Mouse (Mus musculus) right cerebral cortex, postnatal 14 days (tissue): Measurements from ENCODE around the gene Gm21974.
"Not testable (repeated sequence)": the region's sequence is repeated elsewhere in the genome, so short reads cannot be mapped to it uniquely, and the experiment has no call there.

Source experiments
- DNase-seq: peaks from one replicate; pipeline ENCODE4 v3.0.0; 2022

Gm21974 gene

DNA sequence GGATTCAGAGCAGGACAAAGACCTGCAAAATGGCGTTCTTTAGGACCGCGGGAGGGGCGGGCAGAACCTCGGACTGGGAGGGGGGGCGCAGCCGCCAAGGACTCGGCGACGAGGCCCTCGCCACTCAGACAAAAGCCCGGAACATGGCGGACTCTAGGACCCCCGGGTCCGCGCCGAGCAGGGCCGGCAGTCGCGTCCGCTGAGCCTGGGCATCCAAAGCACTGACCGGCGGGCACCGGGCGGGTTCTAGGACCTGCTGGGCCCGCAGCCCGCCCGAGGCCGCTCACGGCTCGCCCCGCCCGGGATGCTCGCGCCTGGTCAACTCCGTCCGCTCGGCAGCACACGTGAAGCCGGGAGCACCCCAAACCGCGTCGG is 19.6 kb downstream of the Gm21974 start:
- DNase-seq = peak; percentile 91

DNA sequence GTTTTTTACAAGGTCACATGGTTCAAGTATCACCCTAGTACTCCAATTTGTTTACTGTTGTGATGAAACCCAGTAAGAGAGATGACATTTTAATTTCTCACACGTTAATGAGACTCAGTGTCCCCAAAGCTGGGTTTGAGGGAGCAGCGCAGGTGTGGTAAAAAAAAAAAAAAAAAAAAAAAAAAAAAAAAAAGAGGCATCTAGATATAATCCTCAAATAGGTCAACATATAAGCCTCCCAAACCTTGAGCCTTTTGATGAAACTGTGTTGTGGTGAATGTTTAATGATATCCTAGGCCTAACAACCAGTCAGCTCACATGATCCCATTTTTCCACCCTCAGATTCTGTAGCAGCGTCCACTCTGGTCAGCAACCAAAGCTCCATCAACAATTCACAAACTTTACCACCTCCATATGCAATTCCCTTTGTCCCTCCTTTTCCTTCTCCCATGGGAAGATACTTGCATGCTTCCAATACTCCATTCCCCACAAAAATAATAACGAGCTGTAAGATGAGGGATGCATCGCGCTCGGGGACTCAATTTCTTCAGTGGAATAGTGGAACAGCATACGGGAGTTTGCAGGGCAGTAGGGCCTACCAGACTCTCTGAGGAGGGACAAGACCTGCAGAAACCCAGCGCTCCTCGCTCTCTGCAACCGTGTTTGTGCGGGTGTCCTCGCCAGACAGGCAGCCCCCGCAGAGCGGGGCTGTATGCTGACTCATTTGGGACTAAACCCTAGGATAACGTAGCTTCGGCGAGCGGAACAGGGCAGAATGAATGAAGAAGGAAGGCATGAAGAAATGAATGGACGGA is 20.2 kb downstream of the Gm21974 start:
- no peak for DNase-seq

DNA sequence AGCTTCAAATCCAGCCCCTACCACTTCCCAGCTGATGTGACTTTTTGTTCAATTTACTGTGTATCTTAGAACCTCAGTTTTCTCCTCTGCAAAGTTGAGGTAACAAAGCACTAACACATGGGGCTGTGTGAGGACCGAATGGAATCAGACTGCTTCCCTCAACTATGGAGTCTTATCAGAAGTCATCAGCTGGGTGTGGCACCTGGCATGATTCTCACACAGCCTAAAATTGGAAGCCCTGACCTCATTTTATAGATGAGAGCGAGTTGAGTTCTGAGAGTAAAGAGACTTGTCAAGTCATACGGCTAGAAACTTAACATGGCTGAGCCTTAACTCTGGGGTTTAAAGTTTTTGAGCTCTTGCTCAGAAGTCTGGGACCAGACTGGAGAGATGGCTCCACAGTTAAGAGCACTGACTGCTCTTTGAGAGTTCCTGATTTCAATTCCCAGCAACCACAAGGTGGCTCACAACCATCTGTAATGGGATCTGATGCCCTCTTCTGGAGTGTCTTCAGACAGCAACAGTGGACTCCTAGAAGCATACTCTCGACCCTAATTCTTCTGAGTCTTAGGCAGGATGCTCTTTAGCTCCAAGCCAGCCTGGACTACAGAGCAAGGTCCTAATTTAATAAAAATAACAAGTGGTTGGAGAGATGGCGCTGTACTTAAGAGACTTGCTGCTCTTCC is 25.0 kb downstream of the Gm21974 start:
- DNase-seq = no peak

DNA sequence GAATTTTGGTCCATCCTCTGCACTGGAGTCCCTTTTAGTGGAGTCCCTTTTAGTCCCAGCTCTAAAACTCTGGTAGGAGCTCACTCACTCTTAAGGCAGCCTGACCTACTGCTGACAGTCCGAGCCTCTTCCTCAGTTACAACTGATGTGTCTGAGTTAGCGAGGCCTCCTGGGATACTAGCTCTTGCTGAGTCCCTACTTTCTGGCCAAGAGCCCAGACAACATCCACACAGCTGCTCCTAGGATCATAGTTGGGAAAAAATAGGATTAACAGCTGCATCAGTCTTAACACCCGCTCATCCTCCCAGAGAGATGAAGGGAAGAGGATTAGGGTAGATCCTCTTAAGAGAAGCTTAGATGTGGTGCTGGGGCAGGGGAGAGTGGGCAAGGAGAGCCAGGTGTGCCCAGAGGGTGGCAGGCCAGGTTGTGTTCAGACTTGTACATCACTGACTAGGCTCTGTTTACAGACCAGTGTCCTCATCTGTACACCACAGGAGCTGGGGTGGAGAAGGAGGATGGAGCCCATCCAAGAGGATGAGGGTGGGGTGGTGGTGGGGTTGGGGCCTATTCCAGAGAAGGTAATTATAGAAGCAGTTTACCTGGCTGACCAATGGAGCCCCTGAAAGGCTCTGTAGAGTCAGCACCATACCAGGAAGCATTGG is 26.0 kb downstream of the Gm21974 start:
- DNase-seq = no peak

DNA sequence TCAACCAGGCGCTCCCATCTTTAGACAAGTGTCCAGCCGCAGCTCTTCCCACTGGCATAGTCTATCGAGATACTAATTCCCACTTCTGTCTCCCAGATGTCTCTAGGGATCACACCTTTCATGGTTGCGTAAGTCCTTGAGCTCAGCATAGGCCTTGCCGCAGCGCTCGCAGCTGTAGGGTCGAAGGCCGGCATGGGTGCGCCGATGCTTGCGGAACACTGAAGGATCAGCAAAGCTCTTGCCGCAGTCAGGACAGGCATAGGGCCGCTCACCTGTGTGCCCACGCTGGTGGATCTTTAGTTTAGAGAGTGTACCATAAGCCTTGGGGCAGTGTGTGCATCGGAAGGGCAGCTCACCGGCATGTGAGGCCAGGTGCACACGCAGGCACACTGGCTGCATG is 27.6 kb downstream of the Gm21974 start:
- no peak for DNase-seq

DNA sequence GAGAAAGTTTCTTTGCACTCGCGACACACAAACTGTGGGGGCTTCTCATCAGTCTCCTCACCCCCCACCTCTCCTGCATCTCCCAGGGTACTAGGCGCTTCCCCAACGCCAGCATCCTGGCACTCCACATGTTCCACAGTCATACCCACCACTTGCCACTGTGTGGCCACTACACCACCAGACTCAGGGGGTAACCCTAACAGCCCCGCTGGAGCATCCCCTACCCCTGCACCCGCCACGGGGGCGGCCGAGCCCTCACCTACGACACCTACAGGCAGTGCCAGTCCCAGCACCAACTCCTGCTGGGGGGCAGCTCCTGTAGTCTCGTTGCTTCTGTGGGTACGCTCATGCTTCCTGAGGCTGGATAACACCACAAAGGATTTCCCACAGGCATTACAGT is 28.8 kb downstream of the Gm21974 start:
- no peak for DNase-seq

DNA sequence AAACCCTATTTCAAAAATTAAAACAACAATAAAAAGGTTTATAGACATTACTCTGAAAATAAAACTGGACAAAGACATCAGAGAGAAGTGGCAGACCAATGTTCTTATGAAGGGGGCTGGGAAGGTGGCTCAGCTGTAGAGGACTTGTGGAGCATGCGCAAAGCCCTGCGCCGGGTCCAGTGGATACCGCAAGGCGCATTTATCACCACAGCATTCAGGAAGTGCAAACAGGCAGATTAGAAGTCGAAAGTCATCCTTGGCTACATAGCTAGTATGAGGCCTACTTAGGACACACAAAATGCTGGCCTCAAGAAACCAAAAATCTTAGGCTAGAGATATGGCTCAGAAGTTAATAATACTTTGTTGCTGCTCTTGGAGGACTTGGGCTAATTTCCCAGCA is 37.0 kb downstream of the Gm21974 start:
- DNase-seq = no peak

DNA sequence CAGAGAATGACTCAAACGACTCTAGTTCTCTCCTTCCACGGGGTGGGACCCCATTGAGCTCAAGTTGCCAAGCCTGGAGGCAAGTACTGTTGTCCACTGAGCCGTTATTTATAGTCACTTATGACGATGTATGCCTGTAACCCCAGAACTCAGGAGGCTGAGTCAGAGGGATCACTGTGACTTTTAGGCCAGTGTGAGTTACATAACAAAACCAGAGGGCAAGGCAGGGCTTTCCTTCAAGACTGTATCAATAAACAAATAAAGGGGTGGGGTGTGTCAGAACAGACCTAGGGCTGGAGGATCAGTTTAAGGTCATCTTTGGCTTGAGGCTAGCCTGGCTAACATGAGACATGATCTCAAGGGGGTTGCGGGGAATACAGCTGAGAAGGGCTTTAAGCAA is 44.3 kb downstream of the Gm21974 start:
- no peak for DNase-seq

DNA sequence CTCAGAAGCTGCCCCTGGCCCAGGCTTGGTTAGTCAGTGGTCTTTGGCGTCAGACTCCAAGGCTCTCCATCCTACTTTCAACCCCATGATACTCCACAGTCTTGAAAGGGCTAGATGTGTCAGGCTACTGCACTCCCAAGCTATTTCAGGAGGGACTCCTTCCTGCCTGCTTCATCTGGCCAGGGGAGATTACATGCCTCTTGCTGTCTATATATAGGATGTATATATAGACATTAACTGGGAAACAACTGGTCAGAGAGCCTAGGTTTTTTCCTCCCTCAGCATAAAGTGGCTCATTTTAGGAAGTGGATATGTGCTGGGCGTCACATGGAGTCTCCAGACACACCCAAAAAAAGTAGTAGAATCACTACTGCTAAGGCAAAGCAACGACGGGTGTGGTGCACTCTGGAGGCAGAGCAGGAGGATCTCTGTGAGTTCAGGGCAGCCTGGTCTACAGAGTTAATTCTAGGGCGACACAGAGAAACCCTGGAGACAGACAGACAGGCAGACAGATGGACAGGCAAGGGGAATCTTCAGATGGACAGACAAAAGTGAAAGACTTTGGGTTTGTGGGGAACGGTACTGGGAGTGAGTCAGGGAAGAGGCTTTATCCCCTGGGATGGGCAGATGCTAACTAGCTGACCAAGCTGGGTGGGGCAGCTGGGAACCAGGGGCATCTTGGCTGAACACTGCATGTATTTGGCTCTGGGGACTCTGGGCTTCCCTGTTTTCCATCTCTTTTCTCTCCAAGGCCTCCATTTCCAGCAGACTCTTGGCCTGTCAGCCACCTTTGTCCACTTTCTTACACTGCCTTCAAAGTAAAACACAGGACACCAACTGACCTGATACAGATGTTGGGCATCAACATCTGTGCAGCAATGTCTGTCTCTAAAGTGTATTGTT is 45.0 kb downstream of the Gm21974 start:
- DNase-seq = no peak

DNA sequence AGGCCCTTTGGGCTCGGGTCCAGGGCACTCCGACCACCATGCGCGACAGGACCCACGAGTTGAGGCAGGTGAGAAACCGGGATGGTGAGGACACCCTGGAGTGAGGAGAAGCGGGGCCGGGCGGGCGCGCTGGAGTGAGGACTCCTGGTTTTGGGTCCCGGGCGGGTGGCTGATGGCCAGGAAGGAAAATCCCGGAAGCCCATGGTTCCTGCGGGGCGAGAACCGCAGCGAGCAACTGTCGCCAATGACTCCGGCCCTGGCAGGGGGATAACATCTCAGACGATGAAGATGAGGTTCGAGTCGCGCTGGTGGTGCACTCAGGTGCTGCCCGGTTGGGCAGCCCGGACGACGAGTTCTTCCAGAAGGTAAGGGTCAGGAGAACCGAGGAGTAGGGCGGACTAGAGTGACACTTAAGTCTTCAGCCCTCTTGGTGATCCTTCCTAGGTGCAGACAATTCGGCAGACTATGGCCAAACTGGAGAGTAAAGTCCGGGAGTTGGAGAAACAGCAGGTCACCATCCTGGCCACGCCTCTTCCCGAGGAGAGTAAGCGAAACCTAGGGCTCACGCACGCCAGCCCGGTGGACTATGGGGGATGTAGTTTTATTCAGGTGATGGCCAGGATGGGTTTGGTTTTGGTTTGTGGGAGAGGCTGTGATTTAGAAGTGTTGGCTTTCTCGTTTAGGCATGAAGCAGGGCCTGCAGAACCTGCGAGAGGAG is 53.1 kb downstream of the Gm21974 start:
- peak; percentile 72 for DNase-seq

DNA sequence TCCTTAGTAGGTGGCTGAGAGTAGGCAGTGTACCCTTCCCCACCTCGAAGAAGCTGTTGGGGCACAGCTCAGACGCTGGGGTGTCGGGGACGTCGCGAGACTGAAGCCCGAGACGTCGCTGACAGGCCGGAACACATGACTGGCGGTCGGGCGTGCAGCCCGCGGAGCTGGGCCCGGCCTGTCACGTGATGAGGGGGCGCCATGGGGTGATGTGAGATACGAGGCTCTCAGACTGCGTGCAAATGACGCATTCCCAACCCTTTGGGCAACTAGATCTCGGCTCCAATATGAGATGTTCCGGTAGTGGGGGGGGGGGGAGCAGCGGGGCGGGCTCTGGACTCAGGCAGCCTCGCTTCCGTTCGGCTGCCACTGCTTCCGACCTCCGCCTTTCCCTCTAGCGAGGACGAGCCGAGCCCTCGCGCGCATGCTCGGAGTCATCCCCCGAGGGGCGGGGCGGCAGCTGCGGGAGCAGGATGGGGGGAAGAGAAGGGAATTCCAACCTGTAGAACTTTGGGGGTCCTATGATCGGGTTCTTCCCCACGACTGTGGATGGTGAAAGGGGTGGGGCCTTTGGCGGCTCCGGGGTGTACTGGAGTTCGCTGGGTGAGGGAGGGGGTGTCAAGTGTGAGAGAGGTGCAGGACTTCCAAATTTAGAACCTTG is 53.8 kb downstream of the Gm21974 start:
- DNase-seq = peak; percentile 96

DNA sequence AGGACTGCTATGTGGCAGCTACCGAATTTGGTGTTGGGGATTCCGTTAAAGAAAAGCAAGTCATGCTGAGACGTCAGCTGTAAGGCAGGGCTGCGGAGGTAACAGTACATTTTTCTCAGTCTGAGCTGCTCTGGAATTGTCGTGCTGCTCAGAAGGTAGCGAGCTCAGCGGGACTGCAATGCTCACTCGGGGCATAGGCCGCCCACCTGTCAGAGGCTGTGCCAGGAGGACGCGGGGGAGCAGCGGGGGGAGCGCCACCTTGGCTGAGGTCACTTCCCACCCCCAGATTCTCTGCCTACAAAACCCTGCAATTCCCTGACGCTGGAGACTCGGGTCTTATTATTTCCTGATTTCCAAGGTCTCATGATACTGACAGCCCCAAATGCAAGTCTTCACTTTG is 54.4 kb downstream of the Gm21974 start:
- peak; percentile 69 for DNase-seq

DNA sequence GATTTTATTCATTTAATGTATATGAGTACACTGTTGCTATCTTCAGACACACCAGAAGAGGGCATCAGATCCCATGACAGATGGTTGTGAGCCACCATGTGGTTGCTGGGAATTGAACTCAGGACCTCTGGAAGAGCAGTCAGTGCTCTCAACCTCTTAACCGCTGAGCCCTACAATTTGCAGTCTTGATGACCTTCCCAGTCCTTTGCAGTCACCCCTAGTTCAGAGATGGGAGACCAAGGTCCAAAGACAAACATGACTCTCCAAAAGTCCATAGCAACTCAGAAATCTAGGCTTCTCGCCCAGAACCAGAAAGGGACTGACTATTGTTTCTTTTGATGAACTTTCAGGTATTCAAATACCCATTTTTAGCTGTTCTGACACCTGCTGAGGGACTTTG is 55.2 kb downstream of the Gm21974 start:
- not testable (repeated sequence) for DNase-seq

DNA sequence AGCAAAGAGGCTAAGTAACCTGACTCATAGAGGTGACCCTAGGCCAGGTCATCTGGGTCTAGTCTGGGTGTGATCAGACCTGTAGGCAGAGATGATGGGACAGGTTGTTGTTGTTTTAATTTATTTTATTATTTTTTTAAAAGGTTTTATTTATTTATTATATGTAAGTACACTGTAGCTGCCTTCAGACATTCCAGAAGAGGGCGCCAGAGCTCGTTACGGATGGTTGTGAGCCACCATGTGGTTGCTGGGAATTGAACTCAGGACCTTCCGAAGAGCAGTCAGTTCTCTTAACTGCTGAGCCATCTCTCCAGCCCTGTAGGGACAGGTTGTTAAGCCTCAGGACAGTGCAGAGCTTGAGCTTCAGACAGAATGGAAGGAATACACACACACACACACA is 57.4 kb downstream of the Gm21974 start:
- DNase-seq = not testable (repeated sequence)

DNA sequence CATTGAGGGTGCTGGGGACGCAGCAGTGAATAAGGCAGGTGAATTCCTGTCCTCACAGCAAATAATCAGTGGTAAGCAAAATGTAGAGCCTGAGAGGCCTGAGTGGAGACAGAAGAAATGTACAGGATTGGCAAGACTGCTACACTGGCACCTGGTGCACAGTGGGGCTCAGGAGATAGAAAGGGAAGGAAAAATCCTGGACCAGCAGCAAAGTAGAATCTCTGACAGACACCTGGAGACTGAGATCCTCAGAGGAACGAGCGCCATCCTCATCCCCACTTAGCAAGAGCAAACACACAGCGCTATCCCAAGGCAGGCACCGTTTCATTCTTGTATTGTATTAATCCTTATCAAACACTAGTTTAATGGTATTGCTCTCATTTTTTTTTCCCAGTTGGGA is 57.8 kb downstream of the Gm21974 start:
- DNase-seq = no peak
